Mouse (Mus musculus) cerebellum, adult 2 months (tissue): ENCODE measurements around the gene Phf24. TPM values are rescaled to one million over a fixed set of nuclear protein-coding genes. Genes with fewer than 3 reads are reported as not detected.

Experiments used
- DNase-seq, 2 experiments: peaks; one replicate each; pipeline ENCODE4 v3.0.0; 2021
- H3K27ac ChIP-seq: fragments of 200-500 bp; 2 replicates; pipeline ENCODE4 v1.5.1; 2012; ENCODE audit warnings: low read length, control low read depth, inconsistent platforms; ENCODE audit not compliant: insufficient read depth
- H3K27me3 ChIP-seq: fragments of 200-500 bp; 2 replicates; pipeline ENCODE4 v1.6.1; 2012; ENCODE audit warnings: inconsistent platforms, mild to moderate bottlenecking, low read length, moderate library complexity; ENCODE audit not compliant: control insufficient read depth, insufficient read depth
- H3K4me1 ChIP-seq: fragments of 200-500 bp; 2 replicates; pipeline ENCODE4 v1.6.1; 2011; ENCODE audit warnings: low read length; ENCODE audit not compliant: control insufficient read depth, insufficient read depth
- H3K4me3 ChIP-seq: fragments of 200-500 bp; replicated peaks from 2 replicates; pipeline ENCODE3; 2011; ENCODE audit warnings: mild to moderate bottlenecking, low read depth, low read length, control low read depth; ENCODE audit not compliant: insufficient read depth
- CTCF ChIP-seq: fragments of 200-500 bp; IDR thresholded peaks from 2 replicates; pipeline ENCODE4 v1.5.1; 2011; ENCODE audit warnings: low read depth, mild to moderate bottlenecking, control low read depth, low read length, moderate library complexity, borderline replicate concordance; ENCODE audit not compliant: insufficient read depth
- POLR2A ChIP-seq: fragments of 200-500 bp; IDR thresholded peaks from 2 replicates; pipeline ENCODE4 v1.6.1; 2011; ENCODE audit warnings: low read length, control low read depth, borderline replicate concordance; ENCODE audit not compliant: insufficient read depth
- WGBS: fragments of 180-500 bp; shearing (Covaris S2); methylation state at CpG from one replicate; pipeline ENCODE4 v1.1.7; 2018; 5-methylcytosine and 5-hydroxymethylcytosine counted together
- polyA plus RNA-seq: library from polyadenylated mRNA; depleted of rRNA; stranded (reverse); fragments of >200 nt; gene quantifications from 2 replicates; pipeline ENCODE4 v1.2.3, GENCODE M21; 2012

The Phf24 gene
- polyA plus RNA-seq, 1 experiment: 84.1 TPM

- Histone ChIP-seq H3K4me1 (no peaks in the 10 kb centered on the region), H3K27me3 (no peaks in the 10 kb centered on the region), H3K27ac (no peak overlapping the region), H3K4me3 (no peak overlapping the region)
- no peak for TF ChIP-seq CTCF
- no peak for TF ChIP-seq POLR2A
- 90% methylated on average over 2 of the region's 2 CpGs for WGBS
- no peak for DNase-seq
Measured at GRCm38 (mm10) chr4:42877657-42878056, 38.8 kb upstream of the Phf24 start.

- no peak for DNase-seq
- no peak for TF ChIP-seq POLR2A
- H3K27me3 ChIP-seq: no peaks in the 10 kb centered on the region
- H3K4me3 ChIP-seq: no peak overlapping the region
- no peak overlapping the region for H3K27ac ChIP-seq
- 69% methylated on average over 16 of the region's 16 CpGs for WGBS
- H3K4me1 ChIP-seq: no peaks in the 10 kb centered on the region
Measured at GRCm38 (mm10) chr4:42879829-42880676, 36.4 kb upstream of the Phf24 start.

- WGBS: 30% methylated on average over 1 of the region's 1 CpGs
- H3K27me3 ChIP-seq: no peaks in the 10 kb centered on the region
- TF ChIP-seq CTCF (no peak), POLR2A (no peak)
- DNase-seq: no peak
- no peak overlapping the region for H3K4me3 ChIP-seq
- no peaks in the 10 kb centered on the region for H3K4me1 ChIP-seq
- no peak overlapping the region for H3K27ac ChIP-seq
Measured at GRCm38 (mm10) chr4:42880677-42880948, 35.8 kb upstream of the Phf24 start.

- no peaks in the 10 kb centered on the region for H3K27me3 ChIP-seq
- H3K4me1 ChIP-seq: no peaks in the 10 kb centered on the region
- no peak for DNase-seq
- 90% methylated on average over 6 of the region's 6 CpGs for WGBS
- no peak overlapping the region for H3K27ac ChIP-seq
- no peak for TF ChIP-seq POLR2A
- TF ChIP-seq CTCF: no peak
- no peak overlapping the region for H3K4me3 ChIP-seq
Measured at GRCm38 (mm10) chr4:42886926-42887325, 29.5 kb upstream of the Phf24 start.

GRCm38 (mm10) chr4:42888806-42889205 lies 27.7 kb upstream of the Phf24 start:
- 81% methylated on average over 6 of the region's 6 CpGs for WGBS

GRCm38 (mm10) chr4:42891176-42891575 lies 25.3 kb upstream of the Phf24 start:
- Histone ChIP-seq H3K4me1 (no peaks in the 10 kb centered on the region), H3K27me3 (no peaks in the 10 kb centered on the region), H3K27ac (no peak overlapping the region), H3K4me3 (no peak overlapping the region)
- no peak for DNase-seq
- WGBS: 65% methylated on average over 7 of the region's 7 CpGs
- TF ChIP-seq POLR2A (no peak), CTCF (no peak)

More at GRCm38 (mm10) chr4:42888806-42889205, 27.7 kb upstream of the Phf24 start:
- DNase-seq: no peak
- Histone ChIP-seq H3K4me3 (no peak overlapping the region), H3K27ac (no peak overlapping the region), H3K4me1 (no peaks in the 10 kb centered on the region), H3K27me3 (no peaks in the 10 kb centered on the region)
- TF ChIP-seq CTCF: no peak
- no peak for TF ChIP-seq POLR2A

- 56% methylated on average over 7 of the region's 7 CpGs for WGBS
- no peaks in the 10 kb centered on the region for H3K27me3 ChIP-seq
- H3K4me3 ChIP-seq: no peak overlapping the region
- no peak for DNase-seq
- no peak for TF ChIP-seq POLR2A
- no peak for TF ChIP-seq CTCF
- H3K4me1 ChIP-seq: no peaks in the 10 kb centered on the region
- no peak overlapping the region for H3K27ac ChIP-seq
Measured at GRCm38 (mm10) chr4:42895118-42895517, 21.3 kb upstream of the Phf24 start.

- H3K27me3 ChIP-seq: no peaks in the 10 kb centered on the region
- TF ChIP-seq POLR2A (no peak), CTCF (no peak)
- peaks cover 6% of the 10 kb centered on the region; the same call in 1 of the 2 replicates for H3K4me1 ChIP-seq
- DNase-seq: no peak
- no peak overlapping the region for H3K27ac ChIP-seq
- WGBS: 53% methylated on average over 3 of the region's 3 CpGs
- no peak overlapping the region for H3K4me3 ChIP-seq
Measured at GRCm38 (mm10) chr4:42898914-42899313, 17.5 kb upstream of the Phf24 start.

- Histone ChIP-seq H3K4me3 (no peak overlapping the region), H3K27ac (no peak overlapping the region), H3K27me3 (no peaks in the 10 kb centered on the region), H3K4me1 (peaks cover 6% of the 10 kb centered on the region; the same call in 1 of the 2 replicates)
- 14% methylated on average over 5 of the region's 5 CpGs for WGBS
- TF ChIP-seq POLR2A (no peak), CTCF (no peak)
- peak in 1 of 2 experiments; percentile 11 for DNase-seq
Measured at GRCm38 (mm10) chr4:42900878-42901277, 15.6 kb upstream of the Phf24 start.
